Mouse (Mus musculus) hindbrain, embryonic 11.5 days (tissue): ENCODE measurements around the gene Necap2. TPM values are rescaled to one million over a fixed set of nuclear protein-coding genes. Genes with fewer than 3 reads are reported as not detected.
A peak's percentile ranks its signal among the peaks of the same experiment; 100 is the strongest.

Experiments
- ATAC-seq: fragments of 200-750 bp; cut with Nextera tagmentation; 2 replicates; pipeline ENCODE4 v1.8.0; 2017; ENCODE audit warnings: mild to moderate bottlenecking, moderate TSS enrichment, moderate library complexity; ENCODE audit not compliant: low FRiP score
- DNase-seq: peaks from one replicate; pipeline ENCODE4 v3.0.0-alpha.2; 2015; ENCODE audit warnings: low spot score
- H3K27ac ChIP-seq: fragments of 300-500 bp; sonication (generic); 2 replicates; pipeline ENCODE4 v1.5.1; 2014; ENCODE audit warnings: mild to moderate bottlenecking, low read depth, low read length
- H3K27me3 ChIP-seq: fragments of 300-500 bp; sonication (generic); 2 replicates; pipeline ENCODE4 v1.6.1; 2014; ENCODE audit warnings: mild to moderate bottlenecking, low read length, moderate library complexity, mixed read lengths; ENCODE audit not compliant: control insufficient read depth, insufficient read depth
- H3K36me3 ChIP-seq: fragments of 300-500 bp; sonication (generic); 2 replicates; pipeline ENCODE4 v1.6.1; 2014; ENCODE audit warnings: mild to moderate bottlenecking, low read length, moderate library complexity, mixed read lengths; ENCODE audit not compliant: control insufficient read depth, insufficient read depth
- H3K4me1 ChIP-seq: fragments of 300-500 bp; sonication (generic); replicated peaks from 2 replicates; pipeline ENCODE4 v1.6.1; 2014; ENCODE audit warnings: low read length, mixed read lengths; ENCODE audit not compliant: control insufficient read depth, insufficient read depth
- H3K4me2 ChIP-seq: fragments of 300-500 bp; sonication (generic); replicated peaks from 2 replicates; pipeline ENCODE4 v1.6.1; 2014; ENCODE audit warnings: mild to moderate bottlenecking, low read depth, low read length
- H3K4me3 ChIP-seq: fragments of 300-500 bp; sonication (generic); 2 replicates; pipeline ENCODE4 v1.5.1; 2014; ENCODE audit warnings: low read depth, low read length
- H3K9ac ChIP-seq: fragments of 300-500 bp; sonication (generic); 2 replicates; pipeline ENCODE4 v1.6.1; 2014; ENCODE audit warnings: low read depth, low read length
- H3K9me3 ChIP-seq: fragments of 300-500 bp; sonication (generic); 2 replicates; pipeline ENCODE4 v1.6.1; 2016; ENCODE audit warnings: low read length; ENCODE audit not compliant: control insufficient read depth
- WGBS: fragments of 180-500 bp; shearing (Covaris S2); extraction: QIAGEN DNeasy Blood & Tissue Kit; methylation state at CpG from one replicate; pipeline ENCODE4 v1.1.7; 2014; 5-methylcytosine and 5-hydroxymethylcytosine counted together
- polyA plus RNA-seq: library from polyadenylated mRNA; unstranded; fragments of >200 nt; fragmentation: Nextera tagmentation; extraction: Ambion mirVana; gene quantifications from 2 replicates; pipeline ENCODE4 v1.2.1, GENCODE M21; 2014

The Necap2 gene
- polyA plus RNA-seq, 1 experiment from 2014 or later, result 50.8 TPM

- no peak overlapping the region for H3K4me2 ChIP-seq
- no peak overlapping the region for H3K4me3 ChIP-seq
- DNase-seq, result no peak
- H3K27ac ChIP-seq, result no peak overlapping the region
- WGBS, result 96% methylated on average over 10 of the region's 10 CpGs
- H3K9me3 ChIP-seq, result no peaks in the 10 kb centered on the region
- no peaks in the 10 kb centered on the region for H3K36me3 ChIP-seq
- H3K4me1 ChIP-seq, result peaks cover 8% of the 10 kb centered on the region; the same call in 1 of the 2 replicates
- no peak for ATAC-seq
- no peak overlapping the region for H3K9ac ChIP-seq
- 0 out of 2 replicates have a peak, but pooled peaks cover 2% of the 10 kb centered on the region for H3K27me3 ChIP-seq
These were observed 21.2 kb downstream of the Necap2 start for GRCm38 (mm10) chr4:141056970-141057369.

GRCm38 (mm10) chr4:141053568-141054161 is 24.5 kb downstream of the Necap2 start:
- Histone ChIP-seq H3K4me2 (peak overlapping the region; percentile 26), H3K36me3 (no peaks in the 10 kb centered on the region), H3K27ac (peak overlapping the region; percentile 54), H3K9ac (peak overlapping the region; percentile 40), H3K4me1 (peaks cover 22% of the 10 kb centered on the region), H3K27me3 (0 out of 2 replicates have a peak, but pooled peaks cover 2% of the 10 kb centered on the region), H3K9me3 (no peaks in the 10 kb centered on the region), H3K4me3 (no peak overlapping the region)
- ATAC-seq (peak; percentile 45), DNase-seq (peak; percentile 51)
- 21% methylated on average over 17 of the region's 17 CpGs for WGBS

- Histone ChIP-seq H3K4me1 (peaks cover 28% of the 10 kb centered on the region), H3K27ac (peak overlapping the region; percentile 54), H3K9ac (peak overlapping the region; percentile 40), H3K36me3 (no peaks in the 10 kb centered on the region), H3K4me2 (peak overlapping the region; percentile 26; the same call in 1 of the 2 replicates), H3K4me3 (no peak overlapping the region), H3K27me3 (0 out of 2 replicates have a peak, but pooled peaks cover 2% of the 10 kb centered on the region), H3K9me3 (no peaks in the 10 kb centered on the region)
- DNase-seq (no peak), ATAC-seq (no peak)
- WGBS, result 54% methylated on average over 8 of the region's 8 CpGs
These were observed 25.0 kb downstream of the Necap2 start for GRCm38 (mm10) chr4:141053138-141053537.

GRCm38 (mm10) chr4:141052442-141052841 is 25.7 kb downstream of the Necap2 start:
- Histone ChIP-seq H3K4me1 (peaks cover 34% of the 10 kb centered on the region), H3K9me3 (no peaks in the 10 kb centered on the region), H3K4me3 (no peak overlapping the region), H3K36me3 (no peaks in the 10 kb centered on the region), H3K27ac (no peak overlapping the region), H3K4me2 (no peak overlapping the region), H3K9ac (no peak overlapping the region), H3K27me3 (0 out of 2 replicates have a peak, but pooled peaks cover 2% of the 10 kb centered on the region)
- WGBS, result 91% methylated on average over 12 of the region's 12 CpGs
- ATAC-seq (no peak), DNase-seq (no peak)

GRCm38 (mm10) chr4:141049476-141049835 is 28.7 kb downstream of the Necap2 start:
- 0 out of 2 replicates have a peak, but pooled peaks cover 2% of the 10 kb centered on the region for H3K27me3 ChIP-seq
- ATAC-seq (peak; percentile 69), DNase-seq (peak; percentile 87)
- WGBS, result 29% methylated on average over 4 of the region's 4 CpGs
- peaks cover 8% of the 10 kb centered on the region; the same call in 1 of the 2 replicates for H3K36me3 ChIP-seq
- peak overlapping the region; percentile 95 for H3K27ac ChIP-seq
- peak overlapping the region; percentile 57 for H3K9ac ChIP-seq
- H3K4me2 ChIP-seq, result peak overlapping the region; percentile 28
- H3K4me1 ChIP-seq, result peaks cover 34% of the 10 kb centered on the region
- H3K4me3 ChIP-seq, result no peak overlapping the region
- H3K9me3 ChIP-seq, result no peaks in the 10 kb centered on the region

- Histone ChIP-seq H3K4me1 (peaks cover 32% of the 10 kb centered on the region), H3K36me3 (peaks cover 8% of the 10 kb centered on the region; the same call in 1 of the 2 replicates), H3K9me3 (no peaks in the 10 kb centered on the region), H3K4me3 (no peak overlapping the region), H3K4me2 (peak overlapping the region; percentile 28), H3K27ac (peak overlapping the region; percentile 95), H3K9ac (peak overlapping the region; percentile 57), H3K27me3 (0 out of 2 replicates have a peak, but pooled peaks cover 2% of the 10 kb centered on the region)
- DNase-seq, result peak; percentile 64
- WGBS, result 45% methylated on average over 17 of the region's 17 CpGs
- ATAC-seq, result peak; percentile 46
These were observed 29.2 kb downstream of the Necap2 start for GRCm38 (mm10) chr4:141048810-141049475.

- peak; percentile 55; the same call in 1 of the 2 replicates for ATAC-seq
- Histone ChIP-seq H3K36me3 (peaks cover 8% of the 10 kb centered on the region; the same call in 1 of the 2 replicates), H3K27me3 (no peaks in the 10 kb centered on the region), H3K4me1 (peaks cover 20% of the 10 kb centered on the region), H3K4me2 (no peak overlapping the region), H3K9ac (no peak overlapping the region), H3K27ac (no peak overlapping the region), H3K4me3 (no peak overlapping the region), H3K9me3 (no peaks in the 10 kb centered on the region)
- 22% methylated on average over 8 of the region's 8 CpGs for WGBS
- peak; percentile 83 for DNase-seq
These were observed 33.3 kb downstream of the Necap2 start for GRCm38 (mm10) chr4:141044816-141045215.

- no peak for ATAC-seq
- Histone ChIP-seq H3K9ac (no peak overlapping the region), H3K4me2 (no peak overlapping the region), H3K27ac (no peak overlapping the region), H3K4me1 (no peaks in the 10 kb centered on the region), H3K9me3 (no peaks in the 10 kb centered on the region), H3K27me3 (no peaks in the 10 kb centered on the region), H3K36me3 (peaks cover 4% of the 10 kb centered on the region; the same call in 1 of the 2 replicates), H3K4me3 (no peak overlapping the region)
- no peak for DNase-seq
- WGBS, result 58% methylated on average over 12 of the region's 12 CpGs
These were observed 37.0 kb downstream of the Necap2 start for GRCm38 (mm10) chr4:141041117-141041516.
